Mouse (Mus musculus): Measurements from ENCODE around the gene Sufu. TPM values are rescaled to one million over a fixed set of nuclear protein-coding genes. Genes with fewer than 3 reads are reported as not detected.

Gene Sufu
- polyA plus RNA-seq, 1 experiment from 2014 or later, result 33.2 TPM

DNA sequence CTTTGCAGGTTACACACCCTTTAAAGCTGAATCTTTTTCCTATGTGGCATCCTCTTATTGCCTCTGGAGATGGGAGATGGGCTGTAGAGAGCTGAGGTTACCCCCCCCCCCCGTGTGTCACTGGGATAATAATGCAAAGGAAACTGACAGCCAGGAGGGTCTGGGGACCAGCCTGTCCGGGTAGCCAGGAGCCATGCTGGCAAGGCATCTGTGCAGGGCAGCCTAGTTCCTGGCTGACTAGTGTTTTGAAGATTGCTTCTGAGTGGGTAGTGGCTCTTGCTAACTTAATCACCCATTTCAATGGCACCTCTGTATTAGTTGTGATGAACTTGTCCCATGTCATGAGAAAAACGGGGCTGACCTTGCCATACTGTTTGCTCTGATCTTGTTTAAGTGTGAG lies 1.7 kb downstream of the Sufu start:
- Histone ChIP-seq H3K27ac (ENCODE audit: low read depth, low read length) (no peak overlapping the region), H3K4me3 (ENCODE audit: low read depth, low read length) (peak overlapping the region; percentile 81), H3K4me2 (replicated peaks; ENCODE audit: low read depth, low read length) (peak overlapping the region; percentile 79), H3K36me3 (ENCODE audit: control insufficient read depth, insufficient read depth, low read length) (0 out of 2 replicates have a peak, but pooled peaks cover 3% of the 10 kb centered on the region), H3K9ac (ENCODE audit: low read depth, low read length) (peak overlapping the region; percentile 80; the same call in 1 of the 2 replicates), H3K27me3 (ENCODE audit: control insufficient read depth, insufficient read depth, low read length) (no peaks in the 10 kb centered on the region), H3K4me1 (replicated peaks; ENCODE audit: control insufficient read depth, insufficient read depth, low read length) (peaks cover 16% of the 10 kb centered on the region), H3K9me3 (ENCODE audit: control insufficient read depth, low read length) (no peaks in the 10 kb centered on the region)
- DNase-seq (ENCODE audit: low spot score) (no peak), ATAC-seq (ENCODE audit: low FRiP score) (no peak)
- 43% methylated on average over 3 of the region's 3 CpGs for WGBS

DNA sequence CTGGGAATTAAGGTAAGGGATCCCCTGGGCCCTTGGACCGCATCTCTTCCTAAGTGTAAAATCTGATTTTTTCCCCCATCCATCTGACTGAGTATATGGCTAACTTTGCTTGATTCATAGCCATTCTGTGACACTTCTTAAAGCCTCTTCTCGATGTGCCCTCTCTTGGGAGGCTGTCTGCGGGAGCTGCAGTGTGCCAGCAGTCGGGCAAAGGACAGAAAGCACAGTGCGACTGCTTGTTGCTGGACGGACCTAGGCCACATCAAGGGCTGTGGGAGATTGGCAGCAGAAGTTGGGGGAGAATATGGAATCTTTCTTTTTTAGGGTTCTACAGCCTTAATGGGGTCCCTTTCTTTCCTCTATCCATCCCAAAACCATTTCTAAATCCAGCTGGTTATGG lies 2.7 kb downstream of the Sufu start:
- Histone ChIP-seq H3K4me1 (replicated peaks; ENCODE audit: control insufficient read depth, insufficient read depth, low read length) (peaks cover 11% of the 10 kb centered on the region), H3K9me3 (ENCODE audit: control insufficient read depth, low read length) (no peaks in the 10 kb centered on the region), H3K27ac (ENCODE audit: low read depth, low read length) (no peak overlapping the region), H3K9ac (ENCODE audit: low read depth, low read length) (no peak overlapping the region), H3K4me2 (replicated peaks; ENCODE audit: low read depth, low read length) (no peak overlapping the region), H3K4me3 (ENCODE audit: low read depth, low read length) (no peak overlapping the region), H3K27me3 (ENCODE audit: control insufficient read depth, insufficient read depth, low read length) (no peaks in the 10 kb centered on the region), H3K36me3 (ENCODE audit: control insufficient read depth, insufficient read depth, low read length) (peaks cover 4% of the 10 kb centered on the region; the same call in 1 of the 2 replicates)
- ATAC-seq (ENCODE audit: low FRiP score) (no peak), DNase-seq (ENCODE audit: low spot score) (no peak)
- 87% methylated on average over 6 of the region's 6 CpGs for WGBS

DNA sequence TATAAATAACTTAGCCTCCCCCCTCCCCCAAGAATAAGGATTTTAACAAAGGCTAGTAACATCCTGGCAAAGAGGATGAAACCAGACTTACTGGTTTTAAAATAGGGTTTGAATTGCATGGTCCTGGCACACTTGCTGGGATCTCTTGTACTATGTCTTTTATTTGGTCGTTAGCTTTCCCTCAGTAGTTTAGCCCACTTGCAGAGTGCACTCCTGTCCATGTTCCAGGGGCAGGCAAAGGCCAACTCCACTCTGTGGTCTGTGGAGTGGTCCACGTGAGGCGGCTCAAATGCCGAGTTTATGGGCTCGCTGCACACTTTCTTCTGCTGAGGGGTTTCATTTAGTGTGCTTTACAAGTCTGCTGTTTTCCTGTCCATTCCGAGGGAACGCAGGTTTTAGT lies 3.2 kb downstream of the Sufu start:
- Histone ChIP-seq H3K9me3 (ENCODE audit: control insufficient read depth, low read length) (no peaks in the 10 kb centered on the region), H3K4me2 (replicated peaks; ENCODE audit: low read depth, low read length) (no peak overlapping the region), H3K9ac (ENCODE audit: low read depth, low read length) (no peak overlapping the region), H3K36me3 (ENCODE audit: control insufficient read depth, insufficient read depth, low read length) (peaks cover 6% of the 10 kb centered on the region; the same call in 1 of the 2 replicates), H3K4me1 (replicated peaks; ENCODE audit: control insufficient read depth, insufficient read depth, low read length) (peaks cover 10% of the 10 kb centered on the region), H3K4me3 (ENCODE audit: low read depth, low read length) (no peak overlapping the region), H3K27me3 (ENCODE audit: control insufficient read depth, insufficient read depth, low read length) (no peaks in the 10 kb centered on the region), H3K27ac (ENCODE audit: low read depth, low read length) (no peak overlapping the region)
- ATAC-seq (ENCODE audit: low FRiP score), result no peak
- DNase-seq (ENCODE audit: low spot score), result no peak
- 87% methylated on average over 7 of the region's 7 CpGs for whole genome bisulfite sequencing

DNA sequence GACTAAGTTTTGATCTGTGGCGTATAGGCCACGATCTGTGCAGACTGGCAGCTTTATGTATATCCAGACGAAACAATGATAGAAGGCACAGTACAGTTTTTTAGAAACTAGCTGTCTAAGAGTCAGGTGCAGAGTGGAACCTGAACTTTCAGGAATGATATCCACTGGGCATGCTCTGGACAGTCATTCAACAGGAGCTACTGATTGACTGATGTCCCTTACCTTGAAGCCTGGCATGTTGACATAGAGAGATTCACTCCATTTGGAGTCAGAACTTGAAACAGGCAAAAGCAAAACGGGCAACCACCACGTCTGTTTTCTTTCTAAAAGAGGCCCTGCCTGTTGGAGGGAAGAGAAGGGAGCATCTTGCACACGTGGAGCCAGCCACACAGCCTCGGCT lies 3.9 kb downstream of the Sufu start:
- Histone ChIP-seq H3K4me2 (replicated peaks; ENCODE audit: low read depth, low read length) (no peak overlapping the region), H3K27ac (ENCODE audit: low read depth, low read length) (no peak overlapping the region), H3K9ac (ENCODE audit: low read depth, low read length) (no peak overlapping the region), H3K9me3 (ENCODE audit: control insufficient read depth, low read length) (no peaks in the 10 kb centered on the region), H3K4me3 (ENCODE audit: low read depth, low read length) (no peak overlapping the region), H3K27me3 (ENCODE audit: control insufficient read depth, insufficient read depth, low read length) (no peaks in the 10 kb centered on the region), H3K36me3 (ENCODE audit: control insufficient read depth, insufficient read depth, low read length) (peaks cover 6% of the 10 kb centered on the region; the same call in 1 of the 2 replicates), H3K4me1 (replicated peaks; ENCODE audit: control insufficient read depth, insufficient read depth, low read length) (peaks cover 10% of the 10 kb centered on the region)
- DNase-seq (ENCODE audit: low spot score) (no peak), ATAC-seq (ENCODE audit: low FRiP score) (no peak)
- WGBS, result 94% methylated on average over 7 of the region's 7 CpGs

DNA sequence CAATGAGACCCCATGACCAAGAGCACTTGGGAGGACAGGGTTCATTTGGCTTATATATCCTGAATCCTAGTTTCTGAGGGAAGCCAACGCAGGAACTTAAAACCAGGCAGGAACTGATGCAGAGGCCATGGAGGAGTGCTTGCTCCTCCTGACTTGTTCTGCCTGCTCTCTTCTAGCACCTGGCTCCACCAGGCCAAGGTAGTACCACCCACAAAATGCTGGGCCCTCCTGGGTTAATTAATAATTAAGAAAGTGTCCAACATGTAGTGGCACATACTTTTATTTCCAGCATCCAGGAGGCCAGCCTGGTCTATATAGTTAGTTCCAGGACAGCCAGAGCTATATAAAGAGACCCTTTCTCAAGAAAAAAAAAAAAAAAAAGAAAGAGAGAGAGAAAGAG lies 7.3 kb downstream of the Sufu start:
- Histone ChIP-seq H3K9ac (ENCODE audit: low read depth, low read length) (no peak overlapping the region), H3K4me3 (ENCODE audit: low read depth, low read length) (no peak overlapping the region), H3K4me1 (replicated peaks; ENCODE audit: control insufficient read depth, insufficient read depth, low read length) (no peaks in the 10 kb centered on the region), H3K9me3 (ENCODE audit: control insufficient read depth, low read length) (no peaks in the 10 kb centered on the region), H3K27ac (ENCODE audit: low read depth, low read length) (no peak overlapping the region), H3K27me3 (ENCODE audit: control insufficient read depth, insufficient read depth, low read length) (no peaks in the 10 kb centered on the region), H3K36me3 (ENCODE audit: control insufficient read depth, insufficient read depth, low read length) (peaks cover 6% of the 10 kb centered on the region; the same call in 1 of the 2 replicates), H3K4me2 (replicated peaks; ENCODE audit: low read depth, low read length) (no peak overlapping the region)
- ATAC-seq (ENCODE audit: low FRiP score), result no peak
- WGBS, result 95% methylated on average over 1 of the region's 1 CpGs
- DNase-seq (ENCODE audit: low spot score), result no peak

DNA sequence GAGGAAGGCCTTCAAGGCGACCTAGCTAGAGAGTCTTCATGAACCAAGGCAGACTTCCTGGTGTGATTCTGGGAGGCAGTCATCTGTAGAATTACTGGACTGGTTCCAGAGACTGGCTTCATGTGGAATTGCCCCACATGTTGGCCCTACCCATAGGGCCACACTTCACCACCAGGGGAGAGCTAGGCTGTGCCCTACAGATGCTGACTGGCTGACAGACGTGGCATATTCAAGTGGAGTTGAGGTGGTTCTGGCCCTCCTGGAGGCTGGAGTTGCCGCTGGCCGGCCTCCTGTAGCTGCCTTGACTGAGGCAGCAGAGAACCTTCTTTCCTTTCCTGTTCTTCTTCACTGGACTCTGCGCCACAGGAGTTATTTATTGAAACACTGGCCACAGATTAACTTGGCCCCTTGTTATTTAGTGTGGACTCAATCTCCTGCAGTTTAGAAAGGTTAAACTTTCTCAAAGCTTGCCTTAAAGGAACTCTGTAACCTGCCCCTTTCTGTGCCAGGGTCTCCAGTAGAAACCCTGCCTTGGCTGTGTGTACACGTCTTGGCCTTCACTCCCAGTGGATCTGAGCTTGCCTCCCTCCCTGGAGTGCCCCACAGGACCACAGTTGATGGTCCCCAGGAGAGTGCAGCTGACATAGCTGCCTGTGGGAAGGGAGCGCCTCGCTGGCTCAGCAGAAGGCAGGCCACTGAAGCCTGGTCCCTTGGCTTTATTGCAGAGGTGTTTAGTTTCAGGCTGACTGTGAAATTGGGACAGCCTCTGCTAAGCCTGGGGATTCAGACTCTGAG lies 10.1 kb downstream of the Sufu start:
- WGBS, result 76% methylated on average over 8 of the region's 8 CpGs
- no peaks in the 10 kb centered on the region for H3K9me3 ChIP-seq (ENCODE audit: control insufficient read depth, low read length)
- peaks cover 3% of the 10 kb centered on the region; the same call in 1 of the 2 replicates for H3K36me3 ChIP-seq (ENCODE audit: control insufficient read depth, insufficient read depth, low read length)
- H3K4me1 ChIP-seq (replicated peaks; ENCODE audit: control insufficient read depth, insufficient read depth, low read length), result no peaks in the 10 kb centered on the region
- no peak overlapping the region for H3K27ac ChIP-seq (ENCODE audit: low read depth, low read length)
- no peak overlapping the region for H3K4me2 ChIP-seq (replicated peaks; ENCODE audit: low read depth, low read length)
- no peak overlapping the region for H3K4me3 ChIP-seq (ENCODE audit: low read depth, low read length)
- no peaks in the 10 kb centered on the region for H3K27me3 ChIP-seq (ENCODE audit: control insufficient read depth, insufficient read depth, low read length)
- ATAC-seq (ENCODE audit: low FRiP score) (no peak), DNase-seq (ENCODE audit: low spot score) (no peak)
- H3K9ac ChIP-seq (ENCODE audit: low read depth, low read length), result no peak overlapping the region

DNA sequence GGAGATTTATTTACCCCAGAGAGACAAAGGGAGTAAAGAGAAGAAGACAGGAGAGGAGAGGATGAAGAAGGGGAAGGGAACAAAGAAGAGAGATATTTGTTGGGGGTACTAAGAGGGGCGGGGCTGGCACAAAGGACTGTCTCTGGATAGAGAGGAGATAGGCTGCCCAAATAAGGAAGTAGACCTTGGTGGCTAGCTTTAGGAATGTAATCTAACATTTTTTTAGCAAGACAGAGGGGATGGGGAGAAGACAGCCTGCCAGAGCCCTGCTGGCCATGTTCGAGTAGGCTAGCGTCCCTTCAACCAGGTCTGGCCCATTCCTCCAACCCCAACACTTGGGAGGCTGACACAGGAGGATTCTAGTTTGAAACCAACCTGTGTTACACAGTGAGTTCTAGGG lies 12.8 kb downstream of the Sufu start:
- WGBS, result 81% methylated on average over 3 of the region's 3 CpGs
- ATAC-seq (ENCODE audit: low FRiP score) (no peak), DNase-seq (ENCODE audit: low spot score) (no peak)
- no peak overlapping the region for H3K9ac ChIP-seq (ENCODE audit: low read depth, low read length)
- no peaks in the 10 kb centered on the region for H3K27me3 ChIP-seq (ENCODE audit: control insufficient read depth, insufficient read depth, low read length)
- no peak overlapping the region for H3K4me2 ChIP-seq (replicated peaks; ENCODE audit: low read depth, low read length)
- no peak overlapping the region for H3K4me3 ChIP-seq (ENCODE audit: low read depth, low read length)
- no peaks in the 10 kb centered on the region for H3K4me1 ChIP-seq (replicated peaks; ENCODE audit: control insufficient read depth, insufficient read depth, low read length)
- H3K36me3 ChIP-seq (ENCODE audit: control insufficient read depth, insufficient read depth, low read length), result peaks cover under 1% of the 10 kb centered on the region; the same call in 1 of the 2 replicates
- no peaks in the 10 kb centered on the region for H3K9me3 ChIP-seq (ENCODE audit: control insufficient read depth, low read length)
- no peak overlapping the region for H3K27ac ChIP-seq (ENCODE audit: low read depth, low read length)

DNA sequence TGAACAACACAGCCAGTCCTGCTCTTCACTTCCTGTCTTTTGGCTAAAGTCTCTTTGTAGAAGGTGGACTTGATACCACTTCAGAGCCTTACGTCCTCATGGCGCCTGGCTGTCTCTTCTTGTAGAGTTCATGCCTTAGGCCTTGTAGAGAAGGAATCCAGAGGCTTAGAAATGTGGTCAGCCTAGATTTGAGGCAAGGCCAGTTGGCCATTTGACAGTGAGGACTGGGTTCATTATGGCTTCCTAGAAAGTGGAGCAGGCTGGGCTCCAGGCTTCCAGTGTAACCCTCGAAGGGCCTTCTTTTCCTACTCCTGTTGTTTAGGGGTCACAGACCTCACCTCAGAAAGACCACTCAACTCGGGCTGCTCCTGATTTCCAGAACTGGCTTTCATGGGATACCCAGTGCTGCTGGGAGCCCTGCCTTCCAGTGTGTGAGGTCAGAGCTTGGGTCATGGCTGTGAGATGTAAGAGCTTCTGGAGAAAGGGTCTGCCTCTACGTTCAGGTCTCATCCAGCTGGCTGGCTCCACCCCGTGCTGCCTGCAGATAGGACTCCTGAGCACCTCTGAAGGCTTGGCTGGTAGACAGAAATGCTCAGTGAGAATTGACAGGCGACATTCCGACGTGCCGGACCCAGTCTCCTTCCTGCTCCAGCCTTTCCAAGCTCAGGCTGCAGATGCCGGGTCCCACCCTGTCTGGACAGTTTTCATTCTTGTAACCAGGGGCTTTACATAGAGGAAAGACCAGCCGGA lies 15.5 kb downstream of the Sufu start:
- Histone ChIP-seq H3K27me3 (ENCODE audit: control insufficient read depth, insufficient read depth, low read length) (no peaks in the 10 kb centered on the region), H3K4me3 (ENCODE audit: low read depth, low read length) (no peak overlapping the region), H3K9me3 (ENCODE audit: control insufficient read depth, low read length) (no peaks in the 10 kb centered on the region), H3K4me1 (replicated peaks; ENCODE audit: control insufficient read depth, insufficient read depth, low read length) (no peaks in the 10 kb centered on the region), H3K36me3 (ENCODE audit: control insufficient read depth, insufficient read depth, low read length) (no peaks in the 10 kb centered on the region), H3K4me2 (replicated peaks; ENCODE audit: low read depth, low read length) (no peak overlapping the region), H3K9ac (ENCODE audit: low read depth, low read length) (no peak overlapping the region), H3K27ac (ENCODE audit: low read depth, low read length) (no peak overlapping the region)
- DNase-seq (ENCODE audit: low spot score), result no peak
- WGBS, result 89% methylated on average over 12 of the region's 12 CpGs
- ATAC-seq (ENCODE audit: low FRiP score), result no peak

Measured in hindbrain, embryonic 11.5 days (tissue).